Mouse (Mus musculus) limb, embryonic 15.5 days (tissue): ENCODE results near the gene Slc4a4. TPM values are rescaled to one million over a fixed set of nuclear protein-coding genes. Genes with fewer than 3 reads are reported as not detected.

Experiments
- ATAC-seq: fragments of 200-750 bp; cut with Nextera tagmentation; 2 replicates; pipeline ENCODE4 v1.8.0; 2017; ENCODE audit warnings: low read depth, moderate TSS enrichment; ENCODE audit not compliant: insufficient number of reproducible peaks, low FRiP score, low TSS enrichment
- H3K27ac ChIP-seq: fragments of 300-500 bp; sonication (generic); 2 replicates; pipeline ENCODE4 v1.5.1; 2015; ENCODE audit warnings: moderate library complexity, mild to moderate bottlenecking, inconsistent platforms
- H3K27me3 ChIP-seq: fragments of 300-500 bp; sonication (generic); 2 replicates; pipeline ENCODE4 v1.6.1; 2015; ENCODE audit warnings: inconsistent platforms
- H3K36me3 ChIP-seq: fragments of 300-500 bp; sonication (generic); 2 replicates; pipeline ENCODE4 v1.6.1; 2015; ENCODE audit warnings: inconsistent platforms
- H3K4me1 ChIP-seq: fragments of 300-500 bp; sonication (generic); 2 replicates; pipeline ENCODE4 v1.6.1; 2015; ENCODE audit warnings: inconsistent platforms
- H3K4me2 ChIP-seq: fragments of 300-500 bp; sonication (generic); 2 replicates; pipeline ENCODE4 v1.6.1; 2015; ENCODE audit warnings: mild to moderate bottlenecking, inconsistent platforms
- H3K4me3 ChIP-seq: fragments of 300-500 bp; sonication (generic); 2 replicates; pipeline ENCODE4 v1.5.1; 2015; ENCODE audit warnings: mild to moderate bottlenecking, inconsistent platforms
- H3K9ac ChIP-seq: fragments of 300-500 bp; sonication (generic); 2 replicates; pipeline ENCODE4 v1.6.1; 2015; ENCODE audit warnings: inconsistent platforms
- H3K9me3 ChIP-seq: fragments of 300-500 bp; sonication (generic); 2 replicates; pipeline ENCODE4 v1.6.1; 2016; ENCODE audit warnings: inconsistent platforms
- WGBS: fragments of 180-500 bp; shearing (Covaris S2); methylation state at CpG from one replicate; pipeline ENCODE4 v1.1.7; 2015; 5-methylcytosine and 5-hydroxymethylcytosine counted together
- polyA plus RNA-seq: library from polyadenylated mRNA; unstranded; fragments of >200 nt; fragmentation: Nextera tagmentation; extraction: Ambion mirVana; gene quantifications from 2 replicates; pipeline ENCODE4 v1.2.1, GENCODE M21; 2015

The Slc4a4 gene
- polyA plus RNA-seq, 1 experiment from 2014 or later: 2.0 TPM

GRCm38 (mm10) chr5:89018537-89018936, 131.9 kb downstream of the Slc4a4 start:
- Histone ChIP-seq H3K27ac (no peak overlapping the region), H3K9ac (no peak overlapping the region), H3K4me2 (no peak overlapping the region), H3K36me3 (no peaks in the 10 kb centered on the region), H3K4me3 (no peak overlapping the region), H3K4me1 (no peaks in the 10 kb centered on the region), H3K9me3 (no peaks in the 10 kb centered on the region), H3K27me3 (no peaks in the 10 kb centered on the region)
- WGBS: 63% methylated on average over 6 of the region's 6 CpGs
- ATAC-seq: no peak

GRCm38 (mm10) chr5:89024413-89024812, 137.8 kb downstream of the Slc4a4 start:
- no peaks in the 10 kb centered on the region for H3K27me3 ChIP-seq
- H3K9ac ChIP-seq: no peak overlapping the region
- H3K4me1 ChIP-seq: no peaks in the 10 kb centered on the region
- H3K27ac ChIP-seq: no peak overlapping the region
- ATAC-seq: no peak
- no peaks in the 10 kb centered on the region for H3K36me3 ChIP-seq
- no peaks in the 10 kb centered on the region for H3K9me3 ChIP-seq
- WGBS: 85% methylated on average over 4 of the region's 4 CpGs
- H3K4me2 ChIP-seq: no peak overlapping the region
- H3K4me3 ChIP-seq: no peak overlapping the region

- Histone ChIP-seq H3K36me3 (no peaks in the 10 kb centered on the region), H3K27ac (no peak overlapping the region), H3K4me3 (no peak overlapping the region), H3K4me1 (no peaks in the 10 kb centered on the region), H3K9ac (no peak overlapping the region), H3K9me3 (no peaks in the 10 kb centered on the region), H3K27me3 (no peaks in the 10 kb centered on the region), H3K4me2 (no peak overlapping the region)
- 89% methylated on average over 4 of the region's 4 CpGs for WGBS
- ATAC-seq: no peak
Measured at GRCm38 (mm10) chr5:89027518-89028085, 141.0 kb downstream of the Slc4a4 start.

GRCm38 (mm10) chr5:89032647-89033046, 146.0 kb downstream of the Slc4a4 start:
- no peak overlapping the region for H3K27ac ChIP-seq
- H3K9me3 ChIP-seq: no peaks in the 10 kb centered on the region
- H3K9ac ChIP-seq: no peak overlapping the region
- no peak for ATAC-seq
- H3K36me3 ChIP-seq: no peaks in the 10 kb centered on the region
- H3K4me1 ChIP-seq: no peaks in the 10 kb centered on the region
- H3K4me3 ChIP-seq: no peak overlapping the region
- H3K4me2 ChIP-seq: no peak overlapping the region
- WGBS: 88% methylated on average over 8 of the region's 8 CpGs
- H3K27me3 ChIP-seq: no peaks in the 10 kb centered on the region

GRCm38 (mm10) chr5:89033256-89033655, 146.6 kb downstream of the Slc4a4 start:
- 60% methylated on average over 4 of the region's 4 CpGs for WGBS
- Histone ChIP-seq H3K27me3 (no peaks in the 10 kb centered on the region), H3K4me1 (no peaks in the 10 kb centered on the region), H3K9ac (no peak overlapping the region), H3K4me2 (no peak overlapping the region), H3K36me3 (no peaks in the 10 kb centered on the region), H3K27ac (no peak overlapping the region), H3K4me3 (no peak overlapping the region), H3K9me3 (no peaks in the 10 kb centered on the region)
- no peak for ATAC-seq

- Histone ChIP-seq H3K4me3 (no peak overlapping the region), H3K27ac (no peak overlapping the region), H3K4me1 (no peaks in the 10 kb centered on the region), H3K27me3 (no peaks in the 10 kb centered on the region), H3K9me3 (no peaks in the 10 kb centered on the region), H3K36me3 (no peaks in the 10 kb centered on the region), H3K9ac (no peak overlapping the region), H3K4me2 (no peak overlapping the region)
- WGBS: 51% methylated on average over 5 of the region's 5 CpGs
- ATAC-seq: no peak
Measured at GRCm38 (mm10) chr5:89036147-89036546, 149.5 kb downstream of the Slc4a4 start.

GRCm38 (mm10) chr5:89040814-89041213, 154.2 kb downstream of the Slc4a4 start:
- no peak for ATAC-seq
- H3K36me3 ChIP-seq: no peaks in the 10 kb centered on the region
- H3K9me3 ChIP-seq: no peaks in the 10 kb centered on the region
- no peak overlapping the region for H3K9ac ChIP-seq
- H3K4me2 ChIP-seq: no peak overlapping the region
- H3K4me3 ChIP-seq: no peak overlapping the region
- no peaks in the 10 kb centered on the region for H3K4me1 ChIP-seq
- no peaks in the 10 kb centered on the region for H3K27me3 ChIP-seq
- 38% methylated on average over 3 of the region's 3 CpGs for WGBS
- H3K27ac ChIP-seq: no peak overlapping the region

GRCm38 (mm10) chr5:89043846-89044245, 157.2 kb downstream of the Slc4a4 start:
- no peak overlapping the region for H3K4me3 ChIP-seq
- no peaks in the 10 kb centered on the region for H3K4me1 ChIP-seq
- H3K9ac ChIP-seq: no peak overlapping the region
- H3K27ac ChIP-seq: no peak overlapping the region
- ATAC-seq: peak; percentile 56
- no peaks in the 10 kb centered on the region for H3K27me3 ChIP-seq
- H3K4me2 ChIP-seq: no peak overlapping the region
- WGBS: 23% methylated on average over 5 of the region's 5 CpGs
- H3K9me3 ChIP-seq: no peaks in the 10 kb centered on the region
- H3K36me3 ChIP-seq: no peaks in the 10 kb centered on the region

GRCm38 (mm10) chr5:89044801-89045200, 158.2 kb downstream of the Slc4a4 start:
- WGBS: 69% methylated on average over 5 of the region's 5 CpGs

GRCm38 (mm10) chr5:89051577-89051976, 165.0 kb downstream of the Slc4a4 start:
- WGBS: 64% methylated on average over 5 of the region's 5 CpGs
- H3K4me2 ChIP-seq: no peak overlapping the region
- H3K9me3 ChIP-seq: no peaks in the 10 kb centered on the region
- no peak overlapping the region for H3K27ac ChIP-seq
- no peak overlapping the region for H3K4me3 ChIP-seq
- no peak for ATAC-seq
- no peaks in the 10 kb centered on the region for H3K36me3 ChIP-seq
- H3K4me1 ChIP-seq: no peaks in the 10 kb centered on the region
- H3K27me3 ChIP-seq: no peaks in the 10 kb centered on the region
- H3K9ac ChIP-seq: no peak overlapping the region

More at GRCm38 (mm10) chr5:89044801-89045200, 158.2 kb downstream of the Slc4a4 start:
- H3K36me3 ChIP-seq: no peaks in the 10 kb centered on the region
- H3K27ac ChIP-seq: no peak overlapping the region
- no peak overlapping the region for H3K4me2 ChIP-seq
- no peak for ATAC-seq
- no peaks in the 10 kb centered on the region for H3K4me1 ChIP-seq
- H3K9me3 ChIP-seq: no peaks in the 10 kb centered on the region
- H3K27me3 ChIP-seq: no peaks in the 10 kb centered on the region
- no peak overlapping the region for H3K4me3 ChIP-seq
- H3K9ac ChIP-seq: no peak overlapping the region

GRCm38 (mm10) chr5:89052230-89052629, 165.6 kb downstream of the Slc4a4 start:
- Histone ChIP-seq H3K36me3 (no peaks in the 10 kb centered on the region), H3K27me3 (no peaks in the 10 kb centered on the region), H3K4me3 (no peak overlapping the region), H3K4me2 (no peak overlapping the region), H3K27ac (no peak overlapping the region), H3K4me1 (no peaks in the 10 kb centered on the region), H3K9me3 (no peaks in the 10 kb centered on the region), H3K9ac (no peak overlapping the region)
- WGBS: 91% methylated on average over 5 of the region's 5 CpGs
- ATAC-seq: no peak

- Histone ChIP-seq H3K4me2 (no peak overlapping the region), H3K4me3 (no peak overlapping the region), H3K9ac (no peak overlapping the region), H3K9me3 (no peaks in the 10 kb centered on the region), H3K4me1 (no peaks in the 10 kb centered on the region), H3K27ac (no peak overlapping the region), H3K27me3 (no peaks in the 10 kb centered on the region), H3K36me3 (no peaks in the 10 kb centered on the region)
- ATAC-seq: no peak
- WGBS: 86% methylated on average over 3 of the region's 3 CpGs
Measured at GRCm38 (mm10) chr5:89055656-89056055, 169.0 kb downstream of the Slc4a4 start.

GRCm38 (mm10) chr5:89056370-89056769, 169.8 kb downstream of the Slc4a4 start:
- WGBS: 90% methylated on average over 2 of the region's 2 CpGs
- no peak overlapping the region for H3K9ac ChIP-seq
- no peak overlapping the region for H3K4me2 ChIP-seq
- H3K36me3 ChIP-seq: no peaks in the 10 kb centered on the region
- no peak overlapping the region for H3K27ac ChIP-seq
- H3K4me3 ChIP-seq: no peak overlapping the region
- H3K4me1 ChIP-seq: no peaks in the 10 kb centered on the region
- no peak for ATAC-seq
- H3K27me3 ChIP-seq: no peaks in the 10 kb centered on the region
- no peaks in the 10 kb centered on the region for H3K9me3 ChIP-seq
